Mouse (Mus musculus) lung, adult 2 months (tissue): ENCODE data around the gene March2. TPM values are rescaled to one million over a fixed set of nuclear protein-coding genes. Genes with fewer than 3 reads are reported as not detected.

Experiments used
- DNase-seq: peaks from one replicate; pipeline ENCODE4 v3.0.0; 2022
- H3K4me1 ChIP-seq: fragments of 200-500 bp; 2 replicates; pipeline ENCODE4 v1.6.1; 2011; ENCODE audit warnings: low read length; ENCODE audit not compliant: control insufficient read depth, insufficient read depth
- H3K4me3 ChIP-seq: fragments of 200-500 bp; replicated peaks from 2 replicates; pipeline ENCODE3; 2011; ENCODE audit warnings: low read depth, mild to moderate bottlenecking, control low read depth, low read length; ENCODE audit errors: extremely low read depth
- CTCF ChIP-seq: fragments of 200-500 bp; IDR thresholded peaks from 2 replicates; pipeline ENCODE4 v1.5.1; 2011; ENCODE audit warnings: mild to moderate bottlenecking, low read length, control low read depth; ENCODE audit not compliant: insufficient read depth
- POLR2A ChIP-seq: fragments of 200-500 bp; IDR thresholded peaks from 2 replicates; pipeline ENCODE4 v1.6.1; 2011; ENCODE audit warnings: low read depth, mild to moderate bottlenecking, control low read depth, low read length, borderline replicate concordance; ENCODE audit errors: extremely low read depth
- WGBS: fragments of 180-500 bp; shearing (Covaris S2); methylation state at CpG from one replicate; pipeline ENCODE4 v1.1.7; 2018; 5-methylcytosine and 5-hydroxymethylcytosine counted together
- polyA plus RNA-seq: library from polyadenylated mRNA; depleted of rRNA; stranded (reverse); fragments of >200 nt; gene quantifications from 2 replicates; pipeline ENCODE4 v1.2.3, GENCODE M21; 2012; rRNA removed

The March2 gene
- polyA plus RNA-seq: 114 and 126 TPM in 2 replicates

DNA sequence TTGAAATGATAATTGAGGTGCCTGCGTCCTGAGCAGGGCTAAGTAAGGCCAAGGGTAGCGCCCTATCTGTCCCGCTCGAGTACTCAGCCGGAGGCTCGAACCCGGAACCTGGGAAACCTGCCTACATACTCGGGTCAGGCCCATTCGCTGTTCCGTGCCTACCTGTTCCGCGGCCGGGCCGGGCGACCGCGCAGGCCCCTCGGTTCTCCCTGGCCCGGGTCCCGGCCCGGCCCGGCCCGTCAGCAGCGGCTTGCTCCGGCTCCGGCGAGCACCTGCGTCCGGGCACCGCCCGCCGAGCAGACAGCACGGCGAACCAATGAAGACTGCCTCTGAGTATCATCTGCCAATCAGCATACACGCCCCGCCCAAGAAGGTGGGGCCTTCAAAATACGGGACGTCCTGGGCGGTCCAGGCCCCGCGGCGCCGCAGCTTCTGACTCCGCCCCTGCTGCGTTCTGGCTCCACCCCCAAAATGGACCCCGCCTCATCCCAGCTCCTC, at the start of gene March2:
Gene March2 (minus strand): TSS at position 287 of the 498 bp plus-strand sequence.
- under 1% methylated on average over 46 of the region's 46 CpGs for WGBS
- H3K4me1 ChIP-seq: no peaks in the 10 kb centered on the region; the same call in 1 of the 2 replicates
- peak; percentile 98 for DNase-seq
- H3K4me3 ChIP-seq: peak within 1 kb of the TSS; percentile 91
- TF ChIP-seq CTCF: no peak
- peak; percentile 69 for TF ChIP-seq POLR2A

GRCm38 (mm10) chr17:33766389-33766788, 47.9 kb upstream of the March2 start:
- 74% methylated on average over 3 of the region's 3 CpGs for WGBS
- DNase-seq: no peak
- no peaks in the 10 kb centered on the region for H3K4me1 ChIP-seq
- no peak overlapping the region for H3K4me3 ChIP-seq
- TF ChIP-seq CTCF (no peak), POLR2A (no peak)

DNA sequence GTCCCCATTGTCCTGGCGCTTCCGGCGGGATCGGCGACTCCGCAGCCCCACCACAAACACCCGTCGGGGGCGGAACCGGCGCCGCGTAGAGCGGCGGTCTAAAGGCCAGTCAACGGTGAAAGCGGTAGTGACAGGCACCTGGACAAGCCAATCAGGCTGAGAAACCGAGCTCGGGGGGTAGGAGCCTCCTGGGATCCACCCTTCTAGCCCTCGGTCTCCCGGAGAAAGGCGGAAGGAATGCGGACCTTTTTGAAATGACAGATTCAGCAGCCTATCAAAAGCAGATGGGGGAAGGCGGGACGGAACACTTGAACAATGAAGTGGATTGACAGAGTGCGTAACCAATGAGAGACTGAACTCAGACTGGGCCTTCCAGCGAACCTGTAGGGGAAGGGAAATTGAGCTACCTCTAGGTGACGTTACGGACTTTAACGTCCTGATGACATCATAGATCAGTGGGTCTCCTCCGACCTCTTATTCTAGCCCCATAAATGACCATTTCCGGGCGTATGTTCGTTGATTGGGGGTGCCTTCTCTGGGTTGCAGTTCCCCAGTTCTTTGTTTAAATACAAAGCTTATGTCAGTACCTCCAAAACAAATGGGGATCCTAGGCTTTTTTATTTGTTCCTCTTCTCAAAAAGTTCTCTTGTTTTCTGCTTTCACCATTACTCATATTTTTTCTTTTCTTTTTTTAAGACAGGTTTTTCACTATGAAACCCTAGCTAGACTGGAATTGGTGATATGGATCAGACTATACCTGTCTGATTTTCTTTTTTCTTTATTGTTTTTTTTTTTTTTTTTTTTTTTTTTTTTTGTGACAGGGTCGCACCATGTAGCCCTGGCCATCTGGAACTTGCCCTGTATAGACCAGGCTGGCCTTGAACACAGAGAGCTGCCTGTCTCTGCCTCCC, 42.0 kb upstream of the March2 start, which contains the start of gene Rab11b:
Gene Rab11b (minus strand): TSS at position 276 of the 911 bp plus-strand sequence.
- H3K4me3 ChIP-seq: peak within 1 kb of the TSS; percentile 99
- 3% methylated on average over 35 of the region's 35 CpGs for WGBS
- H3K4me1 ChIP-seq: peaks cover 26% of the 10 kb centered on the region
- TF ChIP-seq CTCF: no peak
- no peak; the same call in 1 of the 2 replicates for TF ChIP-seq POLR2A
- peak; percentile 100 for DNase-seq

GRCm38 (mm10) chr17:33759767-33760254, 41.3 kb upstream of the March2 start:
- TF ChIP-seq POLR2A (peak; percentile 49; the same call in 1 of the 2 replicates), CTCF (no peak)
- Histone ChIP-seq H3K4me1 (peaks cover 30% of the 10 kb centered on the region), H3K4me3 (peak overlapping the region; percentile 99)
- peak; percentile 96 for DNase-seq
- under 1% methylated on average over 36 of the region's 38 CpGs for WGBS

DNA sequence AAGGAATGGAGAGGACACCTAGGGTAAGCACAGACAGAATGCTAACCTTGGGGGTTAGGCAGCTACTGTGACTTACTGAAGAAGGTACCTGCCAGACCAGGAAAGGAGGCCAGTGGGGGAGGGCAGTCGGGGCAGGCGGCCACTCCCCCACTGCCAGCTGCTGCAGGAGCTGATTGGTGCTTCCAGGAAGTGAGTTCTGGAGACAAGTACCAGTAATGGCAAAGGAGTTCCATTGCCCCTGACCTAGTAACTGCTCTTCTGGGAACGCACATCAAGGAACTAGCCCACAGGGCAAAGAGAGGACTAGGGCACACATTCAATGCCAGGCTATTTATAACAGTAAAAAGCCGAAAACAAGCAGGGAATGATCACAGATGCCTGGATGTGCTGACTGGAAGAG, 38.8 kb upstream of the March2 start:
- H3K4me3 ChIP-seq: no peak overlapping the region
- 34% methylated on average over 4 of the region's 4 CpGs for WGBS
- TF ChIP-seq POLR2A (no peak), CTCF (no peak)
- no peak for DNase-seq
- peaks cover 35% of the 10 kb centered on the region for H3K4me1 ChIP-seq

DNA sequence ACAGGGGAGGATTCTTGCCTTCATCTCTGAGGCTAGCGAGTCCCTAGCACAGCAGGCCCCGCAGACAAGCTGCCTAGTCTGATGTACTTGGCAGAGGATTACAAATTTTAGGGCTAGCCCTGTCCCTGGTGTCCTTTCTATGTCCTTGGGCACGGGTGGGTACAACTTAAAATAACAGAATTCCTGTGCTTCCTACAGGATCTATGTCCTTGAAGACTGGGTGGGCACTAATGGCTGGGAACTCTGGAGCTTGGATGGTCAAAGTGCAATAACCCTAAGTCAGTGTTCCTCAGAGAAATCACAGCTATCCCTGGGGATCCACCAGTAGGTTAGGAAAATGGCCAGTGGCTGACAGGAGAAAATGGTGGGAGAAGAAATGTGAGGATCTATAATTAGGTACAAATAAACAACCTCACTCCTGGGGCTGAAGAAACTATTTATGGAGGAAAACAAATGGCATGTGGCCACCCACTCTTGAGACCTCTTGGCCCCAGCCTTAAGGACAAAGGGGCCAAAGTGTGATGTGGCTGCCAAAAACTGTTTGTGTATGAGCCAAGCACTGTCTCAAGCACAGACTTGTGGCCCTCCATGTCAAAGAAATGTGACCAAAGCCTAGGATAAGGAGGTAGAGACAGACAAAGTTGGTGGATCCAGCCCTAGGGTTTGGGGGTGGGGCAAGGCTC, 37.8 kb upstream of the March2 start:
- H3K4me3 ChIP-seq: no peak overlapping the region
- DNase-seq: peak; percentile 49
- TF ChIP-seq POLR2A (no peak), CTCF (no peak)
- 54% methylated on average over 3 of the region's 3 CpGs for WGBS
- H3K4me1 ChIP-seq: peaks cover 38% of the 10 kb centered on the region

- DNase-seq: no peak
- 59% methylated on average over 10 of the region's 10 CpGs for WGBS
- Histone ChIP-seq H3K4me3 (no peak overlapping the region), H3K4me1 (peaks cover 43% of the 10 kb centered on the region)
- TF ChIP-seq CTCF (no peak), POLR2A (no peak)
Measured at GRCm38 (mm10) chr17:33755418-33756107, 37.1 kb upstream of the March2 start.

DNA sequence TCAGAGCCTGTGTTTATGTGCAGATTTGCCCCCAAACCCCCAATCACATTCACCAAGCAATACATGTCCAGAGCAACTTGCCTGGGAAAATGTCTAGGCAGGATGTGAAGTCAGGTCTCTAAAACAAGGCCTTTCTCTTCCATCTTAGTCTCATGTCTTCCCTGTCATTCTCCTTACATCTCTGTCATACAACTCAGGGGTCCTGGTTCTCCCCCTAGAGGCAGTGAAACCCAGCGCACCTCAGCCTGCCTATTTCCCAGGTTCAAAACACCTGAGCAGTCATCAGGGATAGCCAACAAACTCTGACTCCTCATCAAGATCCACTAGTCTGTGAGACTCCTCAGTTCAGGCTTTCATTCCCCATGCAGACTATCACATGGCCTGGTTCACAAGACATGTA, 36.2 kb upstream of the March2 start:
- H3K4me1 ChIP-seq: peaks cover 47% of the 10 kb centered on the region
- WGBS: 88% methylated on average over 1 of the region's 1 CpGs
- H3K4me3 ChIP-seq: no peak overlapping the region
- no peak for DNase-seq
- TF ChIP-seq POLR2A (no peak), CTCF (no peak)

- DNase-seq: no peak
- 84% methylated on average over 2 of the region's 2 CpGs for WGBS
- H3K4me1 ChIP-seq: peaks cover 38% of the 10 kb centered on the region
- H3K4me3 ChIP-seq: no peak overlapping the region
- no peak for TF ChIP-seq POLR2A
- TF ChIP-seq CTCF: no peak
Measured at GRCm38 (mm10) chr17:33752297-33752696, 33.8 kb upstream of the March2 start.
